In the genomic region with DNA sequence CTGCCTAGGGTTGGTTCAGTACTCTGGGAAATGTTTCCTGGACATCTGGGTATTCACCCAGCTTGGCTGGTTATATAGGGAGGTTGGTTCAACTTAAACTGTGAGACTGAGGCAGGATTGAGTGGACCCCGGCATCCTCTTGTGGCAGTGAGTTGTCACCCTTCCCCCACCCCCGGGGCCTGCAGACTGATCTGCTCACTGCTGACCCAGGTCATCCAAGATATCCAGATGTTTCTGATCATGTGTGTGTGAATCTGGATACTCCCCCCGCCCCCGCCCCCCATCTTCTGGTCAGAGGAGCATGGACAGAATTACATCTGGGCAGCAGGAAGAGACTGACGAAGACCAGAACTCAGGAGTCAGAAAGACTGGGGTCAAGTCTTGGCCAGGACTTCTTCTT, we compare ENCODE assay signal across 22 mouse cellular contexts. TPM values are rescaled to one million over a fixed set of nuclear protein-coding genes. Genes with fewer than 3 reads are reported as not detected.
DNase-seq lines count a peak whose midpoint lies in the region; ATAC-seq lines count a peak whose summit lies in the region.
"Had no signal": no experiment of that assay in that cellular context is flagged by ENCODE, and none has a peak within 500 bp of the region (broad histone marks: within the 10 kb centered on the region; RNA-seq: fewer than 3 reads in every experiment).

No protein-coding gene starts in this region.

- no peak for DNase-seq in kidney, adult 9 months
- DNase-seq in MN1 (ENCODE audit: low spot score) = peak; percentile 14
- peak; percentile 36 for DNase-seq in embryo, embryonic 9.5 days (ENCODE audit: extremely low spot score)
- DNase-seq in limb, embryonic 10.5 days (ENCODE audit: low spot score) = no peak
- no peak for DNase-seq in retina, embryonic 14.5 days (ENCODE audit: low spot score)
- DNase-seq in gastrocnemius, adult 8-10 months (ENCODE audit: low spot score in 2 of 2) = no peak
- no peak for DNase-seq in frontal cortex, postnatal 36 days (ENCODE audit: low spot score in 2 of 2)
- DNase-seq: adrenal gland, postnatal 36 days; cerebellum, adult 9-10 months; gastrocnemius, postnatal 36 days; liver, postnatal 0 days; lung, postnatal 10 days; thymus, postnatal 14 days had no signal

- no peak overlapping the region for H3K4me3 ChIP-seq in kidney, embryonic 14.5 days (ENCODE audit: low read length)
- no peak overlapping the region for H3K4me3 ChIP-seq in limb, embryonic 10.5 days
- H3K4me3 ChIP-seq: hindbrain, embryonic 12.5 days; limb, embryonic 12.5 days; neural tube, embryonic 15.5 days had no signal

- no peaks in the 10 kb centered on the region for H3K36me3 ChIP-seq in kidney, embryonic 14.5 days (ENCODE audit: control insufficient read depth, insufficient read depth, low read length)
- H3K36me3 ChIP-seq in limb, embryonic 10.5 days = no peaks in the 10 kb centered on the region
- H3K36me3 ChIP-seq: hindbrain, embryonic 12.5 days; limb, embryonic 12.5 days; neural tube, embryonic 15.5 days had no signal

- ATAC-seq in kidney, embryonic 14.5 days (ENCODE audit: low FRiP score, low TSS enrichment) = peak; percentile 66; the same call in 1 of the 2 replicates
- ATAC-seq: CD4-positive, CD25-positive, alpha-beta regulatory T cell, adult 4 months; forebrain, embryonic 16.5 days; liver, postnatal 0 days had no signal

- WGBS in kidney, embryonic 14.5 days = 44% methylated on average over 5 of the region's 5 CpGs
- WGBS in limb, embryonic 10.5 days = 26% methylated on average over 5 of the region's 5 CpGs

- H3K9ac ChIP-seq in kidney, embryonic 14.5 days (ENCODE audit: low read depth, low read length) = no peak overlapping the region
- H3K9ac ChIP-seq: hindbrain, embryonic 12.5 days; limb, embryonic 12.5 days; liver, postnatal 0 days; neural tube, embryonic 15.5 days had no signal

- H3K27me3 ChIP-seq in kidney, embryonic 14.5 days (ENCODE audit: control insufficient read depth, insufficient read depth, low read length) = no peaks in the 10 kb centered on the region
- H3K27me3 ChIP-seq in limb, embryonic 10.5 days (ENCODE audit: low read depth, poor library complexity, severe bottlenecking) = no peaks in the 10 kb centered on the region
- H3K27me3 ChIP-seq: hindbrain, embryonic 12.5 days; limb, embryonic 12.5 days; neural tube, embryonic 15.5 days had no signal

- no peaks in the 10 kb centered on the region for H3K9me3 ChIP-seq in kidney, embryonic 14.5 days (ENCODE audit: control insufficient read depth, low read length)
- no peaks in the 10 kb centered on the region for H3K9me3 ChIP-seq in limb, embryonic 10.5 days (replicated peaks)
- H3K9me3 ChIP-seq: hindbrain, embryonic 12.5 days; limb, embryonic 12.5 days; neural tube, embryonic 15.5 days had no signal

- no peak overlapping the region for H3K27ac ChIP-seq in kidney, embryonic 14.5 days (ENCODE audit: low read depth, low read length)
- peak overlapping the region; percentile 3; the same call in 1 of the 2 replicates for H3K27ac ChIP-seq in limb, embryonic 10.5 days
- H3K27ac ChIP-seq: hindbrain, embryonic 12.5 days; limb, embryonic 12.5 days; neural tube, embryonic 15.5 days had no signal

- no peak overlapping the region for H3K4me2 ChIP-seq in kidney, embryonic 14.5 days (replicated peaks; ENCODE audit: low read depth, low read length)
- H3K4me2 ChIP-seq: hindbrain, embryonic 12.5 days; limb, embryonic 12.5 days; liver, embryonic 11.5 days; midbrain, embryonic 11.5 days; neural tube, embryonic 15.5 days had no signal

- peaks cover 4% of the 10 kb centered on the region; the same call in 1 of the 2 replicates for H3K4me1 ChIP-seq in kidney, embryonic 14.5 days (ENCODE audit: control insufficient read depth, insufficient read depth, low read length)
- peaks cover 16% of the 10 kb centered on the region for H3K4me1 ChIP-seq in limb, embryonic 10.5 days

RNA-seq across cellular contexts. Expression of a gene that starts 45.4 kb away (rescaled TPM):
- 1.4 and 2.1 TPM in 2 replicates for polyA plus RNA-seq in kidney, embryonic 14.5 days (2014; fragmentation: Nextera tagmentation; extraction: Ambion mirVana)
- polyA plus RNA-seq in limb, embryonic 10.5 days (2016; fragmentation: Nextera tagmentation; extraction: Ambion mirVana) = 0.43 and 0.74 TPM in 2 replicates
- total RNA-seq in gastrocnemius, adult 8-10 months (2022) = 1 to 10 TPM; 1.3 to 2.3 (median 1.8) TPM
- total RNA-seq: megakaryocyte progenitor cell, adult 5-6 weeks had no signal
- polyA plus RNA-seq: CD4-positive, CD25-positive, alpha-beta regulatory T cell, adult 4 months had no signal

Comparison
In these comparisons a context has a peak if more than half of its experiments do, and no peak if none do; other contexts are left out.
1. DNase-seq: peak in MN1 (single experiment) and embryo, embryonic 9.5 days (single experiment); none in kidney, adult 9 months (single experiment), limb, embryonic 10.5 days (single experiment), retina, embryonic 14.5 days (single experiment), gastrocnemius, adult 8-10 months (0 of 2) and frontal cortex, postnatal 36 days (0 of 2).